Mouse (Mus musculus) embryonic facial prominence, embryonic 12.5 days (tissue): ENCODE data around the gene Thsd7a. TPM values are rescaled to one million over a fixed set of nuclear protein-coding genes. Genes with fewer than 3 reads are reported as not detected.

ENCODE experiments used
- ATAC-seq: fragments of 200-750 bp; cut with Nextera tagmentation; 2 replicates; pipeline ENCODE4 v1.8.0; 2017; ENCODE audit not compliant: insufficient number of reproducible peaks, insufficient read depth, low FRiP score, low TSS enrichment
- H3K27ac ChIP-seq: fragments of 300-500 bp; sonication (generic); 2 replicates; pipeline ENCODE4 v1.5.1; 2016; ENCODE audit warnings: mild to moderate bottlenecking
- H3K27me3 ChIP-seq: fragments of 300-500 bp; sonication (generic); 2 replicates; pipeline ENCODE4 v1.6.1; 2016; ENCODE audit warnings: mild to moderate bottlenecking, moderate library complexity
- H3K36me3 ChIP-seq: fragments of 300-500 bp; sonication (generic); 2 replicates; pipeline ENCODE4 v1.6.1; 2016; ENCODE audit warnings: mild to moderate bottlenecking
- H3K4me1 ChIP-seq: fragments of 300-500 bp; sonication (generic); 2 replicates; pipeline ENCODE4 v1.6.1; 2016
- H3K4me2 ChIP-seq: fragments of 300-500 bp; sonication (generic); replicated peaks from 2 replicates; pipeline ENCODE4 v1.6.1; 2016; ENCODE audit warnings: mild to moderate bottlenecking, moderate library complexity
- H3K4me3 ChIP-seq: fragments of 300-500 bp; sonication (generic); 2 replicates; pipeline ENCODE4 v1.5.1; 2016; ENCODE audit warnings: mild to moderate bottlenecking
- H3K9ac ChIP-seq: fragments of 300-500 bp; sonication (generic); 2 replicates; pipeline ENCODE4 v1.6.1; 2016; ENCODE audit warnings: mild to moderate bottlenecking, moderate library complexity
- H3K9me3 ChIP-seq: fragments of 300-500 bp; sonication (generic); 2 replicates; pipeline ENCODE4 v1.6.1; 2016; ENCODE audit warnings: mild to moderate bottlenecking, moderate library complexity
- WGBS: fragments of 180-500 bp; shearing (Covaris S2); methylation state at CpG from one replicate; pipeline ENCODE4 v1.1.7; 2016; 5-methylcytosine and 5-hydroxymethylcytosine counted together
- polyA plus RNA-seq: library from polyadenylated mRNA; unstranded; fragments of >200 nt; fragmentation: Nextera tagmentation; extraction: Ambion mirVana; gene quantifications from 2 replicates; pipeline ENCODE4 v1.2.1, GENCODE M21; 2016

Thsd7a gene
- polyA plus RNA-seq, 1 experiment from 2014 or later: 7.0 TPM

DNA sequence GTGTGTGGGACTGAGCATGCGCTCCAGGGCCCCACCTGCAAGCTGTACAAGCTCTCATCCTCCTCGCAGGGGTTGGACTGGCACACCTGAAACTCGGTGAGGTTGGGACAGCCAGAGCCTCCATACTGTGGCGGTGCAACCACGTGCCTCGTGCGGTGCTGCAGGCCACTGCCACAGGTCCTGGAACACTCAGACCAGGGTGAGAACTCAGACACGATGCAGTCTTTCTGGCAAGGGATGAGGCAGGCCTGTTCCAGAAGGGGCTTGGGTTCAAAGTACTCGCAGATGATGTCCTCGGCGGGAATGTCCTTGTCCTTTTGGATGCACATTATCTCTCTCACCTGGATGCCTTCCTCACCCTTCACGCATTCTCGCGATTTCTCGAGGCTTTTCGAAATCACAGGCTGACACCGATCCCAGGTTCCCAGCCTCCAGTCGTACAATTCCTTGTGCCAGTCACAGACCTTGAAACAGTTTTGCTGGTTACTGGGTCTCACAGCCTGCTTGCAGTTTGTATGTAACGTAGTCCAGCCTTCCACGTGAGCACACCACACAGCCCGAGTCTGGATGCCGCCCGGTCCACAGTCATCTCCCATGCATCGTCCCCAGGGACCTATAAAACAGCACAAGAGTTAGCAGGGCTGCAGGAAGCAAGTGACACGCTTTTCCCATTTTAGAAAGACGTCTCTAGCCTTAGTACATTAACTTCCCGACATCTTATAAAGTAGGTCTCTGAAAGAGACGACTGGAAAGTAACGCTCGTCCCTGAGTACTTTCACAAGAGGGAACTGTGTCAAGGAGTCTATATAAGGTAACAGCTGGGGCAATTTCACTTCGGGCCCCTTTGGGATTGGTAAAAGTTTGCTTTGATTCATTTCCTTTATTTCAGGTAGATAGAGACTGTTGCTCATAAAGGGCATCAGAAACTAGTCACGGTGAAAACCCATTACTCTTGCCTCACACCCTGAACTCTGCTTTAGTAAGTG is 193.8 kb downstream of the Thsd7a start:
- 84% methylated on average over 32 of the region's 32 CpGs for WGBS
- no peaks in the 10 kb centered on the region for H3K4me1 ChIP-seq
- H3K36me3 ChIP-seq: no peaks in the 10 kb centered on the region
- no peak overlapping the region for H3K4me3 ChIP-seq
- H3K4me2 ChIP-seq: no peak overlapping the region
- no peak overlapping the region for H3K9ac ChIP-seq
- no peak overlapping the region for H3K27ac ChIP-seq
- no peaks in the 10 kb centered on the region for H3K27me3 ChIP-seq
- ATAC-seq: no peak
- no peaks in the 10 kb centered on the region for H3K9me3 ChIP-seq

DNA sequence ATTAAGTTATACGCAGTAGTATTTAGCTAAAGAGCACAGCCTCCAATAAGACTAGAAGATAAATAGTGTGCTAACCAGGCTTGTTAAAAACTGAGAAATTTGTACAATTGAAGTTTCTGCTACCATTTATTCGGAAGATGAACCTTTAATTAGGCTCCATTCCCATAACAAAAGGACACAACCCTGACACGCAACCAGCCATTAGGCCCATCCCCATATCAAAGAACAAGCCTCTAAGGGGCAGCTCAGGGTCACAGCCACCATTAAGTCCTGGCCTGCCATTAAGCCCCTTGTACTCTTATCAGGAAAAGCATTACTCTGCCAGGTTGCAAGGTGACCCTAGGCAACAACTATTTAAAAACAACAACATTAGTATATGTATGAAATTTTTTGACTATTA is 198.0 kb downstream of the Thsd7a start:
- H3K4me3 ChIP-seq: no peak overlapping the region
- WGBS: 61% methylated on average over 3 of the region's 3 CpGs
- H3K9me3 ChIP-seq: no peaks in the 10 kb centered on the region
- ATAC-seq: no peak
- no peaks in the 10 kb centered on the region for H3K36me3 ChIP-seq
- no peak overlapping the region for H3K9ac ChIP-seq
- no peak overlapping the region for H3K27ac ChIP-seq
- no peaks in the 10 kb centered on the region for H3K4me1 ChIP-seq
- no peaks in the 10 kb centered on the region for H3K27me3 ChIP-seq
- no peak overlapping the region for H3K4me2 ChIP-seq

DNA sequence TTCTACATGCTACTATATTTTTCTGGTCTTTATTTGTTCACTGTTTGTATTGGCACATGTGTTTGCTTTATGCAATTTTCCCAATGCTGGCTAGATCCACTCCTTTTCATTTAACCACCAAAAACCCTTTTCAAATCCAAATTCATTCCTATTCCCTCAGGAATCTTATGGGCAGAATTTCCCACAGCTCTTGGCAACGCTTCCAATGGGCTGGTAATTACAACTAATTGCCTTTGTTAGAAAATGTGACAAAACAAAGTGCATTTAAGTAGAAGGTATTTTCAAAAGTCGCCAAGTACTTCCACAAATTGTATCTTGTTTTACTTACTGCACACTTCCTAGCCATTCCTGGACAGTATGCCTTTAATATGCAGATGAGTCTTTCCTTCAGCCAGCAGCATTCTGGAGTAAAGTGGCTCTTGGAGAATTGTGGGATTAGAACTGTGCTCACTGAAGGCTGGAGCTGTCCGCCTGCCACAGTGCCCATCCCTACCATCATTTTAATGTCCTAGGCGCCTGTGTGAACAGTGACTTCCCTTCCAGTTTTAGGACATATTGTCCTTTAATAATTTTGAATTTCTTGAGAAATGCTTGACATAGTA is 199.1 kb downstream of the Thsd7a start:
- Histone ChIP-seq H3K27me3 (no peaks in the 10 kb centered on the region), H3K4me3 (no peak overlapping the region), H3K9ac (no peak overlapping the region), H3K4me2 (no peak overlapping the region), H3K4me1 (no peaks in the 10 kb centered on the region), H3K9me3 (no peaks in the 10 kb centered on the region), H3K36me3 (no peaks in the 10 kb centered on the region), H3K27ac (no peak overlapping the region)
- 53% methylated on average over 4 of the region's 4 CpGs for WGBS
- no peak for ATAC-seq

DNA sequence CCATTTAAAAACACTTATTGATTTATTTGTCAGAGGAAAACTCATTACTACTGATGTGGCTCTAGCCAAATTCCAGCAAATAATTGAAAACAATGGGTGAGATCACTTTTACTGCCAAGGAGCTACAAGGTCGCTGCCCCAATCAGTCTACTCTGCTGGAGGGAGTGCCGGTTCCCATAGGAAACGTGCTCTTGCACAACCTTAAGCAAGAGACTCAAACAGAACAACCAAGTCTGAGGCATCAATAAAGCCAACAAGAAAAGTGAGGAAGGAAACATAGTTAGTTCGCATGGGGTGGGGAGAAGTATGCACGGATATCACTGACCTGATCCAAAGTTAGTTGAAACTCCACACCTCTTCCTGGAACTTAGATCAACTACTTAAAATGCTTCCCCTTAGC is 205.1 kb downstream of the Thsd7a start:
- no peak for ATAC-seq
- Histone ChIP-seq H3K27me3 (no peaks in the 10 kb centered on the region), H3K4me1 (no peaks in the 10 kb centered on the region), H3K9ac (no peak overlapping the region), H3K4me3 (no peak overlapping the region), H3K36me3 (no peaks in the 10 kb centered on the region), H3K9me3 (no peaks in the 10 kb centered on the region), H3K27ac (no peak overlapping the region), H3K4me2 (no peak overlapping the region)
- 50% methylated on average over 5 of the region's 5 CpGs for WGBS

DNA sequence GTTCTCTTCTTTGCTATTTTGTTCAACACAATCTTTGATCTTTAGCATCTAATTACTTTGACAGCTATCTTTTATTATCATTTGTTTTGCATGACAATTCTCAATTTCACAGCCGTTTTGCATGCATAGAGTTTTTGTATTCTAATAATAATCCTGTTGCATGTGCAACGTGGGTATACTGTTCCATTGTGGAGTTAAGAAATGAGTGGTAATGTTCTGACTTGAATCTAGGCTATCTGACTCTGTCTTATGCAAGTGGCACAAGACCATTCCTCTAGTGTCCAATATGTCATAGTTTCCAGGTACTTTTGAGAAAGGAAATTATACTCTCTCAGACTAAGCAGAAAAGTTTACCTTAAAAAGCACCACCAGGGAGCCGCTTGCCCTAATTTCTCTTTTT is 206.7 kb downstream of the Thsd7a start:
- ATAC-seq: no peak

GRCm38 (mm10) chr6:12519121-12519520 is 230.1 kb downstream of the Thsd7a start:
- no peak for ATAC-seq
- Histone ChIP-seq H3K27me3 (no peaks in the 10 kb centered on the region), H3K27ac (no peak overlapping the region), H3K9ac (no peak overlapping the region), H3K9me3 (no peaks in the 10 kb centered on the region), H3K4me2 (no peak overlapping the region), H3K4me1 (no peaks in the 10 kb centered on the region), H3K36me3 (no peaks in the 10 kb centered on the region), H3K4me3 (no peak overlapping the region)

More for the DNA sequence above, 206.7 kb downstream of the Thsd7a start:
- Histone ChIP-seq H3K27me3 (no peaks in the 10 kb centered on the region), H3K4me3 (no peak overlapping the region), H3K9ac (no peak overlapping the region), H3K36me3 (no peaks in the 10 kb centered on the region), H3K9me3 (no peaks in the 10 kb centered on the region), H3K4me1 (no peaks in the 10 kb centered on the region), H3K27ac (no peak overlapping the region), H3K4me2 (no peak overlapping the region)
- 74% methylated on average over 3 of the region's 3 CpGs for WGBS

DNA sequence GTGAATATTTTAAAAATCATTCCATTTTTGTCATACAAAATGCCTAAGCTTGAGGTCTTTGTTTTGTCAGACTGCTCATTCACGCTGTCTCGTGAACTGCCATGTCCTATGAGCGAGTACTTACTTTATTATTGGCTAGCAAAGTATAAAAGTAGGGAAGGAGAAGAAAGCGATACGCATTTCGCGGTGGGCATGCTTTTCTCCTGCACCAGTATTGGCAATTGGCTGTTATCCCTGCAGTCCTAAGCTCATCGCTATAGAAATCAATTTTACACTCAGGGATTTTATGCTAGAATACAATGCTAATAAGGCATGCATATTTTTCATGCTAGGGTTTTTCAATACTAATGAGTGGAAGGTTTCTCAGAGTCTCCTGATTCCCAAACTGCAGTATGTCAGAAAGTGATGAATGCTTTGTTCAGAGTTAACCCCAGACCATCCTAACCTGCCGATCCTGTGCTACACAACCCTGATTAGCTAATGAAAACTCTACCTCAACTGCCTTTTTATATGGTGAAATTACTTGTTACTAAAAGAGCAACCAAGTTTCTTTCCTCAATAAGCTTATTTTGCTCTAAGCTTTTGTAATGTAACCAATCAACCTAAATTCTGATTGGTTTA is 230.8 kb downstream of the Thsd7a start:
- H3K27ac ChIP-seq: no peak overlapping the region
- H3K4me3 ChIP-seq: no peak overlapping the region
- H3K27me3 ChIP-seq: no peaks in the 10 kb centered on the region
- no peaks in the 10 kb centered on the region for H3K9me3 ChIP-seq
- 87% methylated on average over 9 of the region's 9 CpGs for WGBS
- no peaks in the 10 kb centered on the region for H3K4me1 ChIP-seq
- ATAC-seq: no peak
- no peak overlapping the region for H3K9ac ChIP-seq
- no peak overlapping the region for H3K4me2 ChIP-seq
- H3K36me3 ChIP-seq: no peaks in the 10 kb centered on the region

DNA sequence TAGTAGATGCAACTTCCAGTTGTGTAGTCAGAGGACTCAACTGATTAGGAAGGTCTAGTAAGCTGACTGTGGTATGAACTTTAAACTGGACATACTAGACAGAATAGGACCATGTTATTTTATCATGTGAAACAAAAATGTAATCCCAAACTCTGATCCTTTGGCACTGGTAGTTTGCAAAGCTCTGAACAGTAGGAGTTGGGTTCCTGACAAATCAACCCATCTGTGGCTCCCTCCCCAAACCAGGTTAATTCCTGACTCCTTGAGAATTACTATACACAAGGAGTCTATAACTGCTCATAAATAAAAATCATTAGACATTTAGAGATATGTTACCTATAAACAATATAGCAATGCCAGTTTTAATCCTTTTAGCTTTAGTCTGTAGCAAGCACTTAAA is 231.5 kb downstream of the Thsd7a start:
- Histone ChIP-seq H3K4me1 (no peaks in the 10 kb centered on the region), H3K4me3 (no peak overlapping the region), H3K36me3 (no peaks in the 10 kb centered on the region), H3K9me3 (no peaks in the 10 kb centered on the region), H3K9ac (no peak overlapping the region), H3K27ac (no peak overlapping the region), H3K27me3 (no peaks in the 10 kb centered on the region), H3K4me2 (no peak overlapping the region)
- ATAC-seq: no peak

- no peaks in the 10 kb centered on the region for H3K9me3 ChIP-seq
- H3K9ac ChIP-seq: no peak overlapping the region
- no peaks in the 10 kb centered on the region for H3K27me3 ChIP-seq
Measured at GRCm38 (mm10) chr6:12506877-12507276, 242.3 kb downstream of the Thsd7a start.

DNA sequence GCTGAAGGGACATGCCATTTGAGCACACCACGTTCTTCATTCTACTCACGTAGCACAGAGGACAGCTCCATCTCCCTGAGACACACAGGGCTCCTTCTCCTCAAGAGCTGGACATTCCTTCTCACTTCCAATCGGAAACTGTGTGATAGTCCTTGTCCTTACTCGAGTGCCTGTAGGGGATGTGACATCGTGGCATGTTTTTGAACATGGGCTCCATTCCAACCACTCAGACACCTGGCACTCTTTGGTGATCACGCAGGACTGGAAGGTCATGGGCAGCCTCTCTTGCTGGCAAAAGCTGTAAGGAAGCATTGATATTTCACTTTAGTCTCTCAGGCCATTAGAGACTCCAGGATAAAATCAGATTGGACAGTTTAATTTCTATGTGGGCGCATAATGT is 245.3 kb downstream of the Thsd7a start:
- H3K4me1 ChIP-seq: no peaks in the 10 kb centered on the region
- H3K9me3 ChIP-seq: no peaks in the 10 kb centered on the region
- no peaks in the 10 kb centered on the region for H3K27me3 ChIP-seq
- no peak for ATAC-seq
- WGBS: 90% methylated on average over 7 of the region's 7 CpGs
- H3K9ac ChIP-seq: no peak overlapping the region
- no peak overlapping the region for H3K4me3 ChIP-seq
- H3K27ac ChIP-seq: no peak overlapping the region
- no peaks in the 10 kb centered on the region for H3K36me3 ChIP-seq
- H3K4me2 ChIP-seq: no peak overlapping the region

More at GRCm38 (mm10) chr6:12506877-12507276, 242.3 kb downstream of the Thsd7a start:
- no peak overlapping the region for H3K4me3 ChIP-seq
- no peaks in the 10 kb centered on the region for H3K4me1 ChIP-seq
- H3K4me2 ChIP-seq: no peak overlapping the region
- no peaks in the 10 kb centered on the region for H3K36me3 ChIP-seq
- ATAC-seq: no peak
- 92% methylated on average over 2 of the region's 2 CpGs for WGBS
- no peak overlapping the region for H3K27ac ChIP-seq

DNA sequence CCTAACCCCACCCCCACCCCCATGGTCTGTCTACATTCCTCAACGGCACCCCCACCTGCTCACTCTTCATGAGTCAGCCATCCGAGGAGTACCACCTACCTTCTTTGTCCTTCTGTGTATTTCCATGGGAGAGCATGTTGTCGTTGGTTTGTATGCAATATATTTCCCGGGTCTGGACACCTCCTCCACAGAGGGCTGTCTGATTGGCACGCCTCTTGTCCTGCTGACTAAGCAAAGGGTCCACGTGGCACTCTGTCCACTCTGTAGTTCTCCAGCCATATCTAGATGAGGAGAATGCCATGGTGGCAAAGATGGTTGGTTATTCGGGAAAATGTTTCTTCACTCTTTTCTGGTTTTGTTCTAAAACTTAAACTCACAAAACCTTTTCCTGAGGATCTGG is 248.3 kb downstream of the Thsd7a start:
- Histone ChIP-seq H3K9ac (no peak overlapping the region), H3K27ac (no peak overlapping the region), H3K27me3 (no peaks in the 10 kb centered on the region), H3K36me3 (no peaks in the 10 kb centered on the region), H3K4me3 (no peak overlapping the region), H3K9me3 (no peaks in the 10 kb centered on the region), H3K4me1 (no peaks in the 10 kb centered on the region), H3K4me2 (no peak overlapping the region)
- 83% methylated on average over 7 of the region's 7 CpGs for WGBS
- no peak for ATAC-seq

- Histone ChIP-seq H3K4me2 (no peak overlapping the region), H3K4me1 (no peaks in the 10 kb centered on the region)
Measured at GRCm38 (mm10) chr6:12499866-12500265, 249.3 kb downstream of the Thsd7a start.

More at GRCm38 (mm10) chr6:12499866-12500265, 249.3 kb downstream of the Thsd7a start:
- Histone ChIP-seq H3K27me3 (no peaks in the 10 kb centered on the region), H3K36me3 (no peaks in the 10 kb centered on the region), H3K4me3 (no peak overlapping the region), H3K9ac (no peak overlapping the region), H3K27ac (no peak overlapping the region), H3K9me3 (no peaks in the 10 kb centered on the region)
- ATAC-seq: no peak
